Mouse (Mus musculus): ENCODE measurements around the gene Med12. TPM values are rescaled to one million over a fixed set of nuclear protein-coding genes. Genes with fewer than 3 reads are reported as not detected.

Gene Med12
- polyA plus RNA-seq, 1 experiment = 54.4 TPM

- no peak for DNase-seq
- WGBS = 89% methylated on average over 6 of the region's 6 CpGs
- Histone ChIP-seq H3K27ac (ENCODE audit: insufficient read depth, low read length) (no peak overlapping the region), H3K4me1 (ENCODE audit: control insufficient read depth, insufficient read depth, low read length) (no peaks in the 10 kb centered on the region), H3K27me3 (ENCODE audit: control insufficient read depth, insufficient read depth, low read length) (no peaks in the 10 kb centered on the region), H3K4me3 (replicated peaks; ENCODE audit: insufficient read depth, low read depth, low read length) (no peak overlapping the region)
- no peak for TF ChIP-seq POLR2A (IDR thresholded peaks at IDR 0.05; ENCODE audit: borderline replicate concordance, insufficient read depth, low read length)
- no peak for TF ChIP-seq CTCF (IDR thresholded peaks at IDR 0.05; ENCODE audit: borderline replicate concordance, insufficient read depth, low read depth, low read length)
Observed at GRCm38 (mm10) chrX:101266631-101267030, 7.2 kb upstream of the Med12 start.

- TF ChIP-seq CTCF (IDR thresholded peaks at IDR 0.05; ENCODE audit: borderline replicate concordance, insufficient read depth, low read depth, low read length) = no peak
- Histone ChIP-seq H3K27me3 (ENCODE audit: control insufficient read depth, insufficient read depth, low read length) (no peaks in the 10 kb centered on the region), H3K27ac (ENCODE audit: insufficient read depth, low read length) (no peak within 1 kb of the TSS), H3K4me1 (ENCODE audit: control insufficient read depth, insufficient read depth, low read length) (no peaks in the 10 kb centered on the region), H3K4me3 (replicated peaks; ENCODE audit: insufficient read depth, low read depth, low read length) (no peak within 1 kb of the TSS)
- WGBS = 76% methylated on average over 5 of the region's 5 CpGs
- DNase-seq = no peak
Observed at GRCm38 (mm10) chrX:101268025-101268754, 5.6 kb upstream of the Med12 start, which contains the start of gene Il2rg. Il2rg (minus strand) TSS chrX:101268255.

GRCm38 (mm10) chrX:101268755-101269124 lies 5.1 kb upstream of the Med12 start, which contains the start of gene Gm20489:
Gm20489 (minus strand) TSS chrX:101269023.
- TF ChIP-seq POLR2A (IDR thresholded peaks at IDR 0.05; ENCODE audit: borderline replicate concordance, insufficient read depth, low read length) (no peak), CTCF (IDR thresholded peaks at IDR 0.05; ENCODE audit: borderline replicate concordance, insufficient read depth, low read depth, low read length) (no peak)
- no peak for DNase-seq
- Histone ChIP-seq H3K27ac (ENCODE audit: insufficient read depth, low read length) (no peak within 1 kb of the TSS), H3K4me1 (ENCODE audit: control insufficient read depth, insufficient read depth, low read length) (no peaks in the 10 kb centered on the region), H3K4me3 (replicated peaks; ENCODE audit: insufficient read depth, low read depth, low read length) (no peak within 1 kb of the TSS), H3K27me3 (ENCODE audit: control insufficient read depth, insufficient read depth, low read length) (no peaks in the 10 kb centered on the region)
- WGBS = 69% methylated on average over 3 of the region's 3 CpGs

GRCm38 (mm10) chrX:101273410-101273809 lies 420 bp upstream of the Med12 start:
- H3K27me3 ChIP-seq (ENCODE audit: control insufficient read depth, insufficient read depth, low read length) = no peaks in the 10 kb centered on the region
- no peak overlapping the region for H3K27ac ChIP-seq (ENCODE audit: insufficient read depth, low read length)
- WGBS = 19% methylated on average over 6 of the region's 6 CpGs
- H3K4me3 ChIP-seq (replicated peaks; ENCODE audit: insufficient read depth, low read depth, low read length) = peak overlapping the region; percentile 96
- TF ChIP-seq POLR2A (IDR thresholded peaks at IDR 0.05; ENCODE audit: borderline replicate concordance, insufficient read depth, low read length) = no peak
- TF ChIP-seq CTCF (IDR thresholded peaks at IDR 0.05; ENCODE audit: borderline replicate concordance, insufficient read depth, low read depth, low read length) = no peak
- DNase-seq = no peak
- no peaks in the 10 kb centered on the region for H3K4me1 ChIP-seq (ENCODE audit: control insufficient read depth, insufficient read depth, low read length)

- WGBS = 74% methylated on average over 6 of the region's 6 CpGs
- Histone ChIP-seq H3K27me3 (ENCODE audit: control insufficient read depth, insufficient read depth, low read length) (no peaks in the 10 kb centered on the region), H3K27ac (ENCODE audit: insufficient read depth, low read length) (no peak overlapping the region), H3K4me3 (replicated peaks; ENCODE audit: insufficient read depth, low read depth, low read length) (no peak overlapping the region), H3K4me1 (ENCODE audit: control insufficient read depth, insufficient read depth, low read length) (no peaks in the 10 kb centered on the region)
- no peak for TF ChIP-seq CTCF (IDR thresholded peaks at IDR 0.05; ENCODE audit: borderline replicate concordance, insufficient read depth, low read depth, low read length)
- no peak for TF ChIP-seq POLR2A (IDR thresholded peaks at IDR 0.05; ENCODE audit: borderline replicate concordance, insufficient read depth, low read length)
- no peak for DNase-seq
Observed at GRCm38 (mm10) chrX:101282813-101283212, 9.0 kb downstream of the Med12 start.

GRCm38 (mm10) chrX:101285534-101285933 lies 11.7 kb downstream of the Med12 start:
- no peak overlapping the region for H3K27ac ChIP-seq (ENCODE audit: insufficient read depth, low read length)
- peak; percentile 45 to 68 for DNase-seq
- H3K4me3 ChIP-seq (replicated peaks; ENCODE audit: insufficient read depth, low read depth, low read length) = no peak overlapping the region
- H3K27me3 ChIP-seq (ENCODE audit: control insufficient read depth, insufficient read depth, low read length) = no peaks in the 10 kb centered on the region
- TF ChIP-seq CTCF (IDR thresholded peaks at IDR 0.05; ENCODE audit: borderline replicate concordance, insufficient read depth, low read depth, low read length) (peak; percentile 75), POLR2A (IDR thresholded peaks at IDR 0.05; ENCODE audit: borderline replicate concordance, insufficient read depth, low read length) (no peak)
- H3K4me1 ChIP-seq (ENCODE audit: control insufficient read depth, insufficient read depth, low read length) = no peaks in the 10 kb centered on the region
- 16% methylated on average over 6 of the region's 6 CpGs for WGBS

GRCm38 (mm10) chrX:101285953-101286670 lies 12.3 kb downstream of the Med12 start:
- H3K4me1 ChIP-seq (ENCODE audit: control insufficient read depth, insufficient read depth, low read length) = no peaks in the 10 kb centered on the region
- no peak overlapping the region for H3K27ac ChIP-seq (ENCODE audit: insufficient read depth, low read length)
- no peak for TF ChIP-seq POLR2A (IDR thresholded peaks at IDR 0.05; ENCODE audit: borderline replicate concordance, insufficient read depth, low read length)
- TF ChIP-seq CTCF (IDR thresholded peaks at IDR 0.05; ENCODE audit: borderline replicate concordance, insufficient read depth, low read depth, low read length) = no peak
- 89% methylated on average over 14 of the region's 14 CpGs for WGBS
- no peaks in the 10 kb centered on the region for H3K27me3 ChIP-seq (ENCODE audit: control insufficient read depth, insufficient read depth, low read length)
- H3K4me3 ChIP-seq (replicated peaks; ENCODE audit: insufficient read depth, low read depth, low read length) = no peak overlapping the region
- no peak for DNase-seq

GRCm38 (mm10) chrX:101287543-101287942 lies 13.7 kb downstream of the Med12 start:
- DNase-seq = no peak
- Histone ChIP-seq H3K27me3 (ENCODE audit: control insufficient read depth, insufficient read depth, low read length) (no peaks in the 10 kb centered on the region), H3K27ac (ENCODE audit: insufficient read depth, low read length) (no peak overlapping the region), H3K4me3 (replicated peaks; ENCODE audit: insufficient read depth, low read depth, low read length) (no peak overlapping the region), H3K4me1 (ENCODE audit: control insufficient read depth, insufficient read depth, low read length) (no peaks in the 10 kb centered on the region)
- TF ChIP-seq POLR2A (IDR thresholded peaks at IDR 0.05; ENCODE audit: borderline replicate concordance, insufficient read depth, low read length) = no peak
- TF ChIP-seq CTCF (IDR thresholded peaks at IDR 0.05; ENCODE audit: borderline replicate concordance, insufficient read depth, low read depth, low read length) = no peak
- 86% methylated on average over 3 of the region's 3 CpGs for WGBS

Measured in cerebellum, adult 2 months (tissue).